Mouse (Mus musculus) kidney, embryonic 16.5 days (tissue): ENCODE data around the gene Olfr857. TPM values are rescaled to one million over a fixed set of nuclear protein-coding genes. Genes with fewer than 3 reads are reported as not detected.
"Not testable (repeated sequence)": the region's sequence is repeated elsewhere in the genome, so short reads cannot be mapped to it uniquely, and the experiment has no call there.

ENCODE experiments used
- ATAC-seq: fragments of 200-750 bp; cut with Nextera tagmentation; 2 replicates; pipeline ENCODE4 v1.8.0; 2017; ENCODE audit warnings: moderate TSS enrichment; ENCODE audit not compliant: low FRiP score, low TSS enrichment
- H3K27ac ChIP-seq: fragments of 300-500 bp; sonication (generic); 2 replicates; pipeline ENCODE4 v1.5.1; 2014; ENCODE audit warnings: low read length
- H3K27me3 ChIP-seq: fragments of 300-500 bp; sonication (generic); 2 replicates; pipeline ENCODE4 v1.6.1; 2014; ENCODE audit warnings: low read length, control low read depth, mixed read lengths; ENCODE audit not compliant: insufficient read depth
- H3K36me3 ChIP-seq: fragments of 300-500 bp; sonication (generic); 2 replicates; pipeline ENCODE4 v1.6.1; 2014; ENCODE audit warnings: low read length, control low read depth, mixed read lengths; ENCODE audit not compliant: insufficient read depth
- H3K4me1 ChIP-seq: fragments of 300-500 bp; sonication (generic); 2 replicates; pipeline ENCODE4 v1.6.1; 2014; ENCODE audit warnings: low read length, control low read depth, mixed read lengths; ENCODE audit not compliant: insufficient read depth
- H3K4me2 ChIP-seq: fragments of 300-500 bp; sonication (generic); replicated peaks from 2 replicates; pipeline ENCODE4 v1.6.1; 2014; ENCODE audit warnings: low read depth, low read length
- H3K4me3 ChIP-seq: fragments of 300-500 bp; sonication (generic); 2 replicates; pipeline ENCODE4 v1.5.1; 2014; ENCODE audit warnings: mild to moderate bottlenecking, low read length
- H3K9ac ChIP-seq: fragments of 300-500 bp; sonication (generic); replicated peaks from 2 replicates; pipeline ENCODE4 v1.6.1; 2014; ENCODE audit warnings: low read length
- H3K9me3 ChIP-seq: fragments of 300-500 bp; sonication (generic); 2 replicates; pipeline ENCODE4 v1.6.1; 2016; ENCODE audit warnings: low read length, control low read depth
- WGBS: fragments of 180-500 bp; shearing (Covaris S2); extraction: QIAGEN DNeasy Blood & Tissue Kit; methylation state at CpG from one replicate; pipeline ENCODE4 v1.1.7; 2014; 5-methylcytosine and 5-hydroxymethylcytosine counted together
- polyA plus RNA-seq: library from polyadenylated mRNA; unstranded; fragments of >200 nt; fragmentation: Nextera tagmentation; extraction: Ambion mirVana; gene quantifications from 2 replicates; pipeline ENCODE4 v1.2.1, GENCODE M21; 2015

Gene Olfr857
- not detected in 2 replicates for polyA plus RNA-seq

DNA sequence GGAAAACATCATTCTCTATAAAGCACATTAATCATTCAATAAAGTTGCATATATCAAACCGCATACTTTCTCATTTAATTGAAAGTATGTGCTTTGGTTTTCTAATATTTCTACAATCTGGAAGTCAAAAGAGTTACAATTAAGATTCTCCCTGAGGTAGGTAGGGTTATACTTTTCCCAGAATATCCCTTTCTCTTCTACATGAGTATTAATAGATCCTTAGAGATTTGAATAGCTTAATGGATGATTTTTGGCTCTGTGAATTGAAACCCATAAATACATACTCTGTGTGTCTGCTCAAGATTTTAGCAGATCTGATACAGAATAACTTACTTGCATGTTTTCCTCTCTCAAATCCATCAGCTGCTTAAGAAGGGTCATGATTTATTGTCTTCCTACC is at the start of gene Olfr857:
Olfr857 (plus strand) TSS at position 301 of the 400 bp plus-strand sequence.
- ATAC-seq, result no peak
- H3K4me3 ChIP-seq, result no peak within 1 kb of the TSS
- no peak within 1 kb of the TSS for H3K4me2 ChIP-seq
- no peak within 1 kb of the TSS for H3K9ac ChIP-seq
- no peaks in the 10 kb centered on the region for H3K27me3 ChIP-seq
- H3K27ac ChIP-seq, result no peak within 1 kb of the TSS
- H3K9me3 ChIP-seq, result no peaks in the 10 kb centered on the region
- 80% methylated on average over 1 of the region's 1 CpGs for WGBS
- no peaks in the 10 kb centered on the region for H3K4me1 ChIP-seq
- H3K36me3 ChIP-seq, result no peaks in the 10 kb centered on the region

DNA sequence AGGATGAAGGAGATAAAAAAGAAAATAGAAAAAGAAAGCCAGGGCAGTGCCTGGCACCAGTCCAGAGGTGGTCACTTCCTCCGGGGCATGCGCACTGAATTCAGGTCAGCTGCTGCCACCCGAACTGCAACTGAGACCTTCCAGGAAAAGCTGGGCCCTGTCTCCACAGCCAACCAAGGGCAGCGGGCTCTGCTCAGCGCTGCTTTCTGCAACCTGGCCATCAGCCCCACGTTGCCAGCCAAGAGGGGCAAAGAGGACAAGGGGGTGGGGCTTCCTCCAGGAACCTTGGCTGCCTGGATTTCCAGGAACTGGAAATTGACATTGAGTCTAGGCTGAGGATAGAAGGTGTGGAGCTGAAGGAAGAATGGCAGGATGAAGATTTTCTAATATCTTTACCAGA is 19.0 kb upstream of the Olfr857 start:
- 79% methylated on average over 6 of the region's 6 CpGs for whole genome bisulfite sequencing
- no peak for ATAC-seq

DNA sequence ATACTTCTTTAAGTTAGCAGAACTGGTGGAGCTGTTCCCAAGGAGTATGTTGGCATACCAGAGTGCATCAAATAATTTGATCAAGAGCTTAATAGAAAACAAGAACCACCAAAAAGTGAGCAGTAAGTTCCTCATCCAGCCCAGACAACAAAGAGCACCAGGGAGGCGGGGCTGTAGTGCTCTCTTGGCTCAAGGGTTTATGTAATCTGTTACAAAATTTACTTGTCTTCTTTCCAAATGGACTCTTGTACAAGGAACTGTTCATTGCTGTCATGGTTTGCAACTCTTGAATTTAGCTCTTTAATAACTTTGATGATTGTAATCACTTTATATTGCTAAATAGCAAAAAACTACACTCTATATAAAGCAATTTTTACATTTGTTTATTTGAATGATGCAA is 17.8 kb upstream of the Olfr857 start:
- H3K36me3 ChIP-seq, result no peaks in the 10 kb centered on the region
- no peak overlapping the region for H3K4me2 ChIP-seq
- no peak overlapping the region for H3K9ac ChIP-seq
- H3K4me3 ChIP-seq, result no peak overlapping the region
- H3K9me3 ChIP-seq, result peaks cover 3% of the 10 kb centered on the region; the same call in 1 of the 2 replicates
- ATAC-seq, result no peak
- WGBS, result 75% methylated on average over 1 of the region's 1 CpGs
- no peak overlapping the region for H3K27ac ChIP-seq
- no peaks in the 10 kb centered on the region for H3K4me1 ChIP-seq
- H3K27me3 ChIP-seq, result no peaks in the 10 kb centered on the region

More for the DNA sequence above, 19.0 kb upstream of the Olfr857 start:
- Histone ChIP-seq H3K4me2 (no peak overlapping the region), H3K27me3 (no peaks in the 10 kb centered on the region), H3K36me3 (no peaks in the 10 kb centered on the region), H3K4me1 (no peaks in the 10 kb centered on the region), H3K9me3 (peaks cover 3% of the 10 kb centered on the region; the same call in 1 of the 2 replicates), H3K9ac (no peak overlapping the region), H3K27ac (no peak overlapping the region), H3K4me3 (no peak overlapping the region)

DNA sequence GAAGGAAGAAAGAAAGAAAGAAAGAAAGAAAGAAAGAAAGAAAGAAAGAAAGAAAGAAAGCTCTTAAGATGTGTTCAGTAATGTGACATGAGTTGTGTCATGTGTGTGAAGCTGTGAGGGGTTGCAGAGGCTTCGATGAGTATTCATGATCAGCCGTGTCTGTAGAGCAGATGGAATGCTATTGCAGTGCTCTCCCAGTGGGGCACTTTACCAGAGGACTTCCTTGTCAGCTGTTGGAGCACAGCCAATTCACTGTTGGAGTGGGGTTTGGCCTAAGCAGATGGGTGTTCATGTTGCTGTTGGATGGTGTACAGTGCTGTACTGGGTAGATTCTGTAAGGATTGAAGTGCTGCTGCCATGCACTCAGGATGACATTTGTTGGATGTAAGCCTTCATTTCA is 16.8 kb upstream of the Olfr857 start:
- no peak for ATAC-seq
- Histone ChIP-seq H3K9ac (no peak overlapping the region), H3K9me3 (peaks cover 3% of the 10 kb centered on the region; the same call in 1 of the 2 replicates), H3K27me3 (no peaks in the 10 kb centered on the region), H3K4me2 (no peak overlapping the region), H3K27ac (no peak overlapping the region), H3K36me3 (no peaks in the 10 kb centered on the region), H3K4me1 (no peaks in the 10 kb centered on the region), H3K4me3 (no peak overlapping the region)
- 84% methylated on average over 2 of the region's 2 CpGs for WGBS

DNA sequence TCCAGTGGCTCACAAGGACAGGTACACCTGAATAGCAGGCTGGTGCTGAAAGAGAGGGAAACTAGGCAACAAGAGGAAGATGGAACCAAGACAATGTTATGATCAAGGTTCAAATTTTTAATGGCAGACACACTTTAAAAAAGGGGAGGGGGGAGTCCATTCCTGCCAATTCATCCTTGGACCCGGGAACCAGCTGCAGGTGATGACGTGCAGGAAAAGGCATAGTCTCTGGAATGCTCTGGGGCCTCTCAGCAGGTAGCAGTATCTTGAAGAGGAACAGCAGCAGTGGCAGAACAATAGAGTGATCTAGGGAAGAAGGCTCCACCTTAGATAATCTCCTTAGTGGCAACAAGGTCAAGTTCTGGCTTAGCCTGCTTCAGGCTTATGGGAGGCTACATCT is 14.9 kb upstream of the Olfr857 start:
- not testable (repeated sequence) for H3K27me3 ChIP-seq, H3K36me3 ChIP-seq, H3K4me2 ChIP-seq, H3K9me3 ChIP-seq, H3K27ac ChIP-seq, ATAC-seq, H3K4me3 ChIP-seq, H3K4me1 ChIP-seq, H3K9ac ChIP-seq
- 46% methylated on average over 2 of the region's 2 CpGs for WGBS

DNA sequence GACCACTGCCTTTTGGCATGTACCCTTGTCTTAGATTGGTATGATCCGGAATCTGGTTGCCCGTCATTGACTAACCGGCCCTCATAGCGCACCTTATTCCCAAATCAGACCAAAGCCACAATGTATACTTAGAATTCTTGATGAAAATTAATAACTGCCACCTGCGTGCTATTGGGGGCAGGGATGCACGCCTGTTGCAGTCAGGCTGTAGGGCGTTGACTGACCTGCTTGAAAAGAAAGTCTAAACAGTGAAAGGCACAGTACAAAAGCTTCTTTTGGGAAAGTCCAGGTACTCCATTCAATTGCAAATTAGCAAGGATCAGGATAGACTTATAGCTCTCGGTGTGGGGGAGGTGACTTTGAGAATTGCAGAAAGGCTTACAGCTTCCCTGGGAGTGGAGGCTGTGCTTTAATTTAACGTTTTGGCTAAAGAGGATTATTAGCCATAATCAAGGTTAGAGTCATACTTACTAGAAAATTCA is 14.3 kb upstream of the Olfr857 start:
- ATAC-seq, H3K27ac ChIP-seq, H3K9me3 ChIP-seq, H3K4me3 ChIP-seq, H3K9ac ChIP-seq, H3K4me1 ChIP-seq, H3K36me3 ChIP-seq, H3K27me3 ChIP-seq, H3K4me2 ChIP-seq: not testable (repeated sequence)
- WGBS, result 75% methylated on average over 9 of the region's 9 CpGs

DNA sequence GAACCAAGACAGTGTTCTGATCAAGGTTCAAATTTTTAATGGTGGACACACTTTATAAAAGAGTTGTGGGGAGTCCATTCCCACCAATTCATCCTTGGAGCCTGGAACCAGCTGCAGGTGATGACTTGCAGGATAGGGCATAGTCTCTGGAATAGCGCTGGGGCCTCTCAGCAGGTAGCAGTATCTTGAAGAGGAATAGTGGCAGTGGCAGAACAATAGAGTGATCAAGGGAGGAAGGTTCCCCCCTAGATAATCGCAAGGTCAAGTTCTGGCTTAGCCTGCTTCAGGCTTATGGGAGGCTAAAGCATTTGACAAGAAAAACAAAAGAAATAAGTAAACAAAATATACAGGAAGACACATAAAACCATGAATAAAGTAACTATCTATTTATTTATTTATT is 4.7 kb upstream of the Olfr857 start:
- not testable (repeated sequence) for H3K4me1 ChIP-seq, ATAC-seq, H3K36me3 ChIP-seq, H3K4me3 ChIP-seq, H3K27ac ChIP-seq, H3K27me3 ChIP-seq, H3K4me2 ChIP-seq, H3K9ac ChIP-seq, H3K9me3 ChIP-seq
- 54% methylated on average over 2 of the region's 2 CpGs for WGBS

Other genes starting within 250 kb of the Olfr857 start
- gene Olfr850, start 231.2 kb upstream of the Olfr857 start, polyA plus RNA-seq, result not detected in 2 replicates
- not detected in 2 replicates for gene Olfr851, start 216.1 kb upstream of the Olfr857 start, polyA plus RNA-seq
- not detected in 2 replicates for gene Olfr853, start 168.4 kb upstream of the Olfr857 start, polyA plus RNA-seq
- gene Olfr854, start 142.1 kb upstream of the Olfr857 start, polyA plus RNA-seq, result not detected in 2 replicates
- not detected in 2 replicates for gene Olfr855, start 126.8 kb upstream of the Olfr857 start, polyA plus RNA-seq
- gene Zfp317, start 87.3 kb upstream of the Olfr857 start, polyA plus RNA-seq, result 34.5 and 36.1 TPM in 2 replicates
- not detected in 2 replicates for gene Olfr58, start 70.8 kb downstream of the Olfr857 start, polyA plus RNA-seq
- not detected in 2 replicates for gene Olfr859, start 95.5 kb downstream of the Olfr857 start, polyA plus RNA-seq
- gene Olfr860, start 140.3 kb downstream of the Olfr857 start, polyA plus RNA-seq, result not detected in 2 replicates
- not detected in 2 replicates for gene Olfr862, start 178.6 kb downstream of the Olfr857 start, polyA plus RNA-seq
- 0.14 and 0.15 TPM in 2 replicates for gene Olfr77, start 207.4 kb downstream of the Olfr857 start, polyA plus RNA-seq